Mouse (Mus musculus) thymus, adult 2 months (tissue): ENCODE results near the gene Tbc1d2b.

ENCODE experiments used
- CTCF ChIP-seq: fragments of 200-500 bp; IDR thresholded peaks from 2 replicates; pipeline ENCODE4 v1.5.1; 2012; ENCODE audit warnings: mild to moderate bottlenecking, control low read depth, low read length, moderate library complexity, borderline replicate concordance; ENCODE audit not compliant: control insufficient read depth, poor library complexity, insufficient read depth; ENCODE audit errors: extremely low read depth
- POLR2A ChIP-seq: fragments of 200-500 bp; IDR thresholded peaks from 2 replicates; pipeline ENCODE4 v1.6.1; 2012; ENCODE audit warnings: mild to moderate bottlenecking, low read length, control low read depth, moderate library complexity; ENCODE audit not compliant: control insufficient read depth, poor library complexity, insufficient read depth; ENCODE audit errors: extremely low read depth

DNA sequence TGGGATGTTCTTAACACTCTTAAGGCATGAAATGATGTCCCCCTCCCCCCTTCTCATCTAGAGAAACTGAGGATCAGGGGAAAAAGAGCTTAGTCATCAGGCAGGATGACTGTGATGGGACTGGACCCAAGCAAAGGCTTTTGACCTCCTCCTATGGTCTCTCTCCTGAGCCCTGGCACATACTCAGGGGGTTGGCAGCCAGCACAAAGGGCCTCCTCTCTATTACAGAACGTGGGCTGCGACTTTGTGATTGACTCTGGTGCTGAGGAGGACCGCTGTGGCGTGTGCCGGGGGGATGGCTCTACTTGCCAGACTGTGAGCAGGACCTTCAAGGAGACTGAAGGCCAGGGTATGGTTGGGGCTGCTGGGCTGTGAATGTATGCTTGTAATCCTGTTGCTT lies 81.2 kb downstream of the Tbc1d2b start:
- TF ChIP-seq CTCF (no peak), POLR2A (no peak)
